Mouse (Mus musculus): ENCODE measurements around the gene Zfp870. TPM values are rescaled to one million over a fixed set of nuclear protein-coding genes. Genes with fewer than 3 reads are reported as not detected.
"Not testable (repeated sequence)": the region's sequence is repeated elsewhere in the genome, so short reads cannot be mapped to it uniquely, and the experiment has no call there.

Zfp870 gene
- total RNA-seq, 2 experiments from 2014 or later = 8.4 to 8.9 TPM

GRCm38 (mm10) chr17:32877471-32878171 is 13.8 kb downstream of the Zfp870 start:
- intact Hi-C loops (cut with DNase I) = no loop called here

GRCm38 (mm10) chr17:32872696-32873095 is 18.7 kb downstream of the Zfp870 start:
- intact Hi-C loops (cut with DNase I) = no loop called here
- no peak for DNase-seq (ENCODE audit: low spot score in 2 of 2)

More at GRCm38 (mm10) chr17:32877471-32878171, 13.8 kb downstream of the Zfp870 start:
- no peak for DNase-seq (ENCODE audit: low spot score in 2 of 2)

- intact Hi-C loops (cut with DNase I) = no loop called here
These were observed 19.4 kb downstream of the Zfp870 start for GRCm38 (mm10) chr17:32872091-32872490.

GRCm38 (mm10) chr17:32871483-32871882 is 20.0 kb downstream of the Zfp870 start:
- intact Hi-C loops (cut with DNase I) = no loop called here
- no peak for DNase-seq (ENCODE audit: low spot score in 2 of 2)

More at GRCm38 (mm10) chr17:32872091-32872490, 19.4 kb downstream of the Zfp870 start:
- no peak for DNase-seq (ENCODE audit: low spot score in 2 of 2)

GRCm38 (mm10) chr17:32867266-32867665 is 24.2 kb downstream of the Zfp870 start:
- DNase-seq (ENCODE audit: low spot score in 2 of 2); intact Hi-C loops (cut with DNase I): not testable (repeated sequence)

GRCm38 (mm10) chr17:32856713-32857112 is 34.7 kb downstream of the Zfp870 start:
- DNase-seq (ENCODE audit: low spot score in 2 of 2); intact Hi-C loops (cut with DNase I): not testable (repeated sequence)

- intact Hi-C loops (cut with DNase I) = no loop called here
- no peak for DNase-seq (ENCODE audit: low spot score in 2 of 2)
These were observed 39.9 kb downstream of the Zfp870 start for GRCm38 (mm10) chr17:32851581-32851980.

- DNase-seq (ENCODE audit: low spot score in 2 of 2) = no peak
- intact Hi-C loops (cut with DNase I) = no loop called here
These were observed 50.1 kb downstream of the Zfp870 start for GRCm38 (mm10) chr17:32841388-32841787.

- no peak for DNase-seq (ENCODE audit: low spot score in 2 of 2)
- intact Hi-C loops (cut with DNase I) = no loop called here
These were observed 52.2 kb downstream of the Zfp870 start for GRCm38 (mm10) chr17:32839083-32839802.

GRCm38 (mm10) chr17:32830418-32830782 is 61.0 kb downstream of the Zfp870 start:
- DNase-seq (ENCODE audit: low spot score in 2 of 2) = no peak
- intact Hi-C loops (cut with DNase I) = no loop called here

GRCm38 (mm10) chr17:32829540-32830417 is 61.7 kb downstream of the Zfp870 start, which contains the start of gene Zfp799:
Zfp799 (minus strand) TSS chr17:32830261.
- intact Hi-C loops (cut with DNase I) = no loop called here

More at GRCm38 (mm10) chr17:32829540-32830417, 61.7 kb downstream of the Zfp870 start, which contains the start of gene Zfp799:
- DNase-seq (ENCODE audit: low spot score in 2 of 2) = peak; percentile 80 to 85

Other genes starting within 250 kb of the Zfp870 start
- not detected for gene Cyp4f40, start 232.7 kb downstream of the Zfp870 start, total RNA-seq (2021)
- 10 to 100 TPM; 18.3 to 19.3 TPM for gene Cyp4f15, start 206.0 kb downstream of the Zfp870 start, total RNA-seq (2021)
- 10 to 100 TPM; 66.0 to 88.5 TPM for gene Zfp871, start 103.4 kb downstream of the Zfp870 start, total RNA-seq (2021)
- gene Zfp811, start 81.7 kb downstream of the Zfp870 start, total RNA-seq (2021) = 1 to 10 TPM; 5.7 to 8.5 TPM
- 10 to 100 TPM; 24.2 to 32.7 TPM for gene Zfp799, start 61.4 kb downstream of the Zfp870 start, total RNA-seq (2021)
- gene Cyp4f14, start 25.7 kb upstream of the Zfp870 start, total RNA-seq (2021) = 1 to 10 TPM; 5.5 to 5.6 TPM
- 10 to 100 TPM; 17.2 to 21.7 TPM for gene Cyp4f13, start 55.8 kb upstream of the Zfp870 start, total RNA-seq (2021)
- gene Zfp472, start 74.2 kb upstream of the Zfp870 start, total RNA-seq (2021) = 1 to 10 TPM; 4.1 to 4.6 TPM
- gene Zfp952, start 101.5 kb upstream of the Zfp870 start, total RNA-seq (2021) = 10 to 100 TPM; 13.6 to 18.2 TPM
- gene Zfp763, start 141.8 kb upstream of the Zfp870 start, total RNA-seq (2021) = 10 to 100 TPM; 18.3 to 19.6 TPM
- gene 4921501E09Rik, start 176.4 kb upstream of the Zfp870 start, total RNA-seq (2021) = not detected
- 10 to 100 TPM; 15.4 to 19.9 TPM for gene Zfp563, start 197.7 kb upstream of the Zfp870 start, total RNA-seq (2021)
- gene Morc2b, start 248.0 kb upstream of the Zfp870 start, total RNA-seq (2021) = 1 to 10 TPM; 2.0 to 4.9 TPM